Mouse (Mus musculus): ENCODE results near the gene Ddx10. TPM values are rescaled to one million over a fixed set of nuclear protein-coding genes. Genes with fewer than 3 reads are reported as not detected.

Gene Ddx10
- total and polyA plus RNA-seq, 2 experiments = 0.87 to 7.8 TPM

DNA sequence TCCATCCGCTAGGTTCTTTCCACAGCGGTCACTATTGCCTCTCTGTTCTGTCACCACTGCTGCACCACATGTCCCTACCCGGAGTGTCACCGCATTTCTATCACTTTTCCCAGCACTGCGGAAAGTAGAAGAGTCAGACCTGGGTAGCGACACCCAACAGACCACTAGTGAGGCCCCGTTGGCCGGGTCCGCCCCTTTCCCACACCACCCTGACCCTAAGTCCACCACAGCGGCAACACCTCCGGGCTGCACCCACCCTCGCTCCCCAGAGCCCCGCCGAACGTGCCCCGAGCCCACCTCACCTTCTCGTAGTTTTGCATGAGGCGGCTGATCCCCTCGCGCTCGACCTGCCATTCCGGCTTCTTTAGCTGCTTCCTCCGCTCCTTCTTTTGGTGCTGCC, 337 bp downstream of the Ddx10 start:
- Histone ChIP-seq H3K9ac (ENCODE audit: low read depth, low read length) (peak overlapping the region; percentile 76), H3K36me3 (ENCODE audit: control insufficient read depth, insufficient read depth, low read length) (no peaks in the 10 kb centered on the region), H3K4me3 (ENCODE audit: insufficient read depth, low read depth, low read length) (peak overlapping the region; percentile 84), H3K4me1 (ENCODE audit: control insufficient read depth, insufficient read depth, low read length) (peaks cover 4% of the 10 kb centered on the region; the same call in 1 of the 2 replicates), H3K27ac (replicated peaks; ENCODE audit: insufficient read depth, low read depth, low read length) (no peak overlapping the region), H3K79me2 (ENCODE audit: control insufficient read depth, insufficient read depth, low read length) (peaks cover 13% of the 10 kb centered on the region), H3K27me3 (ENCODE audit: control insufficient read depth, insufficient read depth, low read length) (no peaks in the 10 kb centered on the region)
- TF ChIP-seq POLR2A (IDR thresholded peaks at IDR 0.05; ENCODE audit: extremely low read depth, insufficient read depth, low read length) (no peak), CTCF (IDR thresholded peaks at IDR 0.05; ENCODE audit: low read depth, low read length) (no peak)
- peak; percentile 8 for DNase-seq (ENCODE audit: extremely low read depth, low read depth, low spot score)
- under 1% methylated on average over 23 of the region's 23 CpGs for WGBS

DNA sequence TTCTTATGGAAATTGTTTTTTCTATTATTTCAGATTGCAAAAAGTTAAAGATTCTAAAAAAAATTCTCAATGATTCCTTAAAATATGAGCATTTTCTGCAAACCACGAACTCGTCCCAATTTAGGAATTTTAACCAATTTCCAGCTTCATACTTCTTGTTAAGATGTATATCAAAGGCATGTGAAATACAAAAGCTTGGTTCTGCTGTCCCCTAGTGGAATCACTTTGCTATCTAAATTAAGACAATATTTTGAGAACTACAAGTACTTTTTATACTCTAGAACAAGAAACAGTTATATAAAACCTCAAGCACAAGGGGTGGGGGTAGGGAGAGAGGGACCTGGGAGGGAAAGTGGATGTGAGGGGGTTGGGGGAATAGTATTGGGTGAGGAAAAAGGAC, 29.7 kb downstream of the Ddx10 start:
- Histone ChIP-seq H3K79me2 (ENCODE audit: control insufficient read depth, insufficient read depth, low read length) (no peaks in the 10 kb centered on the region), H3K27me3 (ENCODE audit: control insufficient read depth, insufficient read depth, low read length) (no peaks in the 10 kb centered on the region), H3K4me1 (ENCODE audit: control insufficient read depth, insufficient read depth, low read length) (no peaks in the 10 kb centered on the region), H3K36me3 (ENCODE audit: control insufficient read depth, insufficient read depth, low read length) (peaks cover 5% of the 10 kb centered on the region), H3K4me3 (ENCODE audit: insufficient read depth, low read depth, low read length) (no peak overlapping the region), H3K9ac (ENCODE audit: low read depth, low read length) (no peak overlapping the region), H3K27ac (replicated peaks; ENCODE audit: insufficient read depth, low read depth, low read length) (no peak overlapping the region)
- TF ChIP-seq POLR2A (IDR thresholded peaks at IDR 0.05; ENCODE audit: extremely low read depth, insufficient read depth, low read length) = no peak
- TF ChIP-seq CTCF (IDR thresholded peaks at IDR 0.05; ENCODE audit: low read depth, low read length) = no peak
- 91% methylated on average over 2 of the region's 2 CpGs for WGBS
- peak; percentile 4 for DNase-seq (ENCODE audit: extremely low read depth, low read depth, low spot score)

DNA sequence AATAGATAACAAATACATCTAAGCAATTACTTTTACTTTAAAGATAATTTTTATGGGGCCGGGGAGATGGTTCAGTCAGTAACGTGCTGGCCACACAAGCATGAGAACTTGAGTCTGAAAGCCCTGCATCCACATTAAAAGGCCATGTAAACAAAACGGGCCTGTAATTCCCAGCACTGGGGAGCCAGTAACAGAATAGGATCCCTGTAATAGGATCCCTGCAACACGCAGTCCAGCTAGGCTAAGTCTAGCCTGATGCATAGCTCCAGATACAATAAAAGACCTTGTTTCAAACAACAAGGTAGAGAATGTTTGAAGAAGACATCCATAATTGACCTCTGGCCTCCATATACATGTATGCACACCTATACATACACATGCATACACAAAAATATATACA, 39.6 kb downstream of the Ddx10 start:
- no peak for DNase-seq (ENCODE audit: extremely low read depth, low read depth, low spot score)
- H3K27me3 ChIP-seq (ENCODE audit: control insufficient read depth, insufficient read depth, low read length) = no peaks in the 10 kb centered on the region
- no peaks in the 10 kb centered on the region for H3K4me1 ChIP-seq (ENCODE audit: control insufficient read depth, insufficient read depth, low read length)
- no peaks in the 10 kb centered on the region for H3K79me2 ChIP-seq (ENCODE audit: control insufficient read depth, insufficient read depth, low read length)
- no peak overlapping the region for H3K4me3 ChIP-seq (ENCODE audit: insufficient read depth, low read depth, low read length)
- peaks cover 16% of the 10 kb centered on the region for H3K36me3 ChIP-seq (ENCODE audit: control insufficient read depth, insufficient read depth, low read length)
- WGBS = 94% methylated on average over 4 of the region's 4 CpGs
- H3K27ac ChIP-seq (replicated peaks; ENCODE audit: insufficient read depth, low read depth, low read length) = no peak overlapping the region
- no peak overlapping the region for H3K9ac ChIP-seq (ENCODE audit: low read depth, low read length)
- TF ChIP-seq POLR2A (IDR thresholded peaks at IDR 0.05; ENCODE audit: extremely low read depth, insufficient read depth, low read length) (no peak), CTCF (IDR thresholded peaks at IDR 0.05; ENCODE audit: low read depth, low read length) (no peak)

DNA sequence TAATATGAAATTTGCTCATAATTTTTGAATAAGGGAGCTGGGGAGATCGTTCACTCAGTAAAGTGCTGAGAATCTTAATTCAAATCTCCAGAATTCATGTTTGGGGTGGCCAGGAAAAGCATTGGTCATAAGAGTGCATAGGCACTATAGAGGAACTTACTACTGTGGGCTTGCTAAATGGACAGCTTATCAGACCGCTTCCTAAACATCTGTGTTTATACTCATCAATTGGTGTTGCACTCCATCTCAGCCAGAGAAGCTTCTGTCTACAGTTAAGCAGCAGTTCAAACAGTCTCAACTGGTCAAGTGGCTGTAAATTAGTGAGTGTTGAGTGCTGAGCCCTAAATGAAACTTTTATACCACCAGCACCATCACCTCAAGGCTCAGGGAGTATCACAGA, 73.3 kb downstream of the Ddx10 start:
- no peak for DNase-seq (ENCODE audit: extremely low read depth, low read depth, low spot score)
- WGBS = 84% methylated on average over 2 of the region's 2 CpGs

DNA sequence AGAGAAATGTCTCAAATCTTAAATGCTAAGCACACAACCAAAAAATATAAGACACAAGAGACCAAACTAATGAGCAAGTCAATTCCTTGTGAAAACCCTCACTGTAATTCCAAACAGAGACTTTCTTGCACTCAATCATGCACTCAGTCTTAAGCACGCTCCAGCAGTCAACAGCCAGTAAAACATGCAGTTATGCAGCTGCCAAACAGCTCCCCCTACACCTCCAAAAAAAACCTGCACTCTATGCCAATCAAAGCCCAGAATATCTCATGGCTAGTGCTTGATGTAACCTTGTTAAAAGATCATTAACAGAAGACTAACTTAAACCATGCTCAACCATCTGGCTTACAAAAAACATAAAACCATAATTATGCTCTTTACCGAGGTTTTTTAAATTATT, 74.6 kb downstream of the Ddx10 start:
- no peak overlapping the region for H3K4me3 ChIP-seq (ENCODE audit: insufficient read depth, low read depth, low read length)
- no peaks in the 10 kb centered on the region for H3K4me1 ChIP-seq (ENCODE audit: control insufficient read depth, insufficient read depth, low read length)
- no peak overlapping the region for H3K27ac ChIP-seq (replicated peaks; ENCODE audit: insufficient read depth, low read depth, low read length)
- no peak for DNase-seq (ENCODE audit: extremely low read depth, low read depth, low spot score)
- no peaks in the 10 kb centered on the region for H3K27me3 ChIP-seq (ENCODE audit: control insufficient read depth, insufficient read depth, low read length)
- H3K36me3 ChIP-seq (ENCODE audit: control insufficient read depth, insufficient read depth, low read length) = no peaks in the 10 kb centered on the region
- 82% methylated on average over 2 of the region's 2 CpGs for WGBS
- no peaks in the 10 kb centered on the region for H3K79me2 ChIP-seq (ENCODE audit: control insufficient read depth, insufficient read depth, low read length)
- no peak overlapping the region for H3K9ac ChIP-seq (ENCODE audit: low read depth, low read length)
- TF ChIP-seq CTCF (IDR thresholded peaks at IDR 0.05; ENCODE audit: low read depth, low read length) (no peak), POLR2A (IDR thresholded peaks at IDR 0.05; ENCODE audit: extremely low read depth, insufficient read depth, low read length) (no peak)

More for the DNA sequence above, 73.3 kb downstream of the Ddx10 start:
- Histone ChIP-seq H3K27ac (replicated peaks; ENCODE audit: insufficient read depth, low read depth, low read length) (no peak overlapping the region), H3K4me1 (ENCODE audit: control insufficient read depth, insufficient read depth, low read length) (no peaks in the 10 kb centered on the region), H3K79me2 (ENCODE audit: control insufficient read depth, insufficient read depth, low read length) (no peaks in the 10 kb centered on the region), H3K4me3 (ENCODE audit: insufficient read depth, low read depth, low read length) (no peak overlapping the region), H3K9ac (ENCODE audit: low read depth, low read length) (no peak overlapping the region), H3K36me3 (ENCODE audit: control insufficient read depth, insufficient read depth, low read length) (no peaks in the 10 kb centered on the region), H3K27me3 (ENCODE audit: control insufficient read depth, insufficient read depth, low read length) (no peaks in the 10 kb centered on the region)
- TF ChIP-seq CTCF (IDR thresholded peaks at IDR 0.05; ENCODE audit: low read depth, low read length) = no peak
- TF ChIP-seq POLR2A (IDR thresholded peaks at IDR 0.05; ENCODE audit: extremely low read depth, insufficient read depth, low read length) = no peak

DNA sequence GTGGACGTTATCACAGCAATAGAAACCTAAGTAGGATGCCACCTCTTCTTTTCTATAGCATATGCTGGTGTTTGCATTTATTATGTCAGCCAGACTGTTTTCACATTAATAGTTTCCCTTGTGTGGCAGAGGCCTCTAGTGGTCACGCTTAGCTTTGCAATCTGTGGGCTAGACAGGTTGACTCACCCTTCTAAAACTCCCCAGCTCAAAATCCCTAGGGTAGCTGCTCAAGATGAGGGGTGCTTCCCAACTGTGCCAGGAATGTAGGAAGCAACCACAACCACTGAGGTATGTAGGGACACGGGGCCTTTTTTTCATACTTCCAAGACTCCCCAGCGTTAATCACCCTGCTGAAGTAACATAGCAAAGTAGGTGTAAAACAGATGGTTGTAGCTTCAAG, 103.6 kb downstream of the Ddx10 start:
- WGBS = 45% methylated on average over 4 of the region's 4 CpGs
- Histone ChIP-seq H3K36me3 (ENCODE audit: control insufficient read depth, insufficient read depth, low read length) (peaks cover 3% of the 10 kb centered on the region), H3K9ac (ENCODE audit: low read depth, low read length) (no peak overlapping the region), H3K27me3 (ENCODE audit: control insufficient read depth, insufficient read depth, low read length) (no peaks in the 10 kb centered on the region), H3K27ac (replicated peaks; ENCODE audit: insufficient read depth, low read depth, low read length) (no peak overlapping the region), H3K79me2 (ENCODE audit: control insufficient read depth, insufficient read depth, low read length) (no peaks in the 10 kb centered on the region), H3K4me1 (ENCODE audit: control insufficient read depth, insufficient read depth, low read length) (no peaks in the 10 kb centered on the region), H3K4me3 (ENCODE audit: insufficient read depth, low read depth, low read length) (no peak overlapping the region)
- peak; percentile 19 for DNase-seq (ENCODE audit: extremely low read depth, low read depth, low spot score)
- TF ChIP-seq CTCF (IDR thresholded peaks at IDR 0.05; ENCODE audit: low read depth, low read length) = peak; percentile 66; the same call in 1 of the 2 replicates
- TF ChIP-seq POLR2A (IDR thresholded peaks at IDR 0.05; ENCODE audit: extremely low read depth, insufficient read depth, low read length) = no peak

Measured in liver, adult 2 months (tissue).